Mouse (Mus musculus): ENCODE results near the gene Aldh1a1.

The Aldh1a1 gene

GRCm38 (mm10) chr19:20654141-20654873, 161.8 kb downstream of the Aldh1a1 start:
- DNase-seq = no peak

- DNase-seq = no peak
Observed at GRCm38 (mm10) chr19:20677697-20678355, 185.3 kb downstream of the Aldh1a1 start.
